Mouse (Mus musculus): ENCODE data around the gene Lrch1.

Gene Lrch1

GRCm38 (mm10) chr14:74922039-74922736 is 25.5 kb downstream of the Lrch1 start:
- DNase-seq (ENCODE audit: low read depth), result peak; percentile 63

- no peak for DNase-seq (ENCODE audit: low read depth)
Measured at GRCm38 (mm10) chr14:74921471-74921870, 26.2 kb downstream of the Lrch1 start.

- DNase-seq (ENCODE audit: low read depth), result no peak
Measured at GRCm38 (mm10) chr14:74919132-74919531, 28.5 kb downstream of the Lrch1 start.

GRCm38 (mm10) chr14:74918521-74919103 is 29.1 kb downstream of the Lrch1 start:
- peak; percentile 78 for DNase-seq (ENCODE audit: low read depth)

- no peak for DNase-seq (ENCODE audit: low read depth)
Measured at GRCm38 (mm10) chr14:74917504-74918124, 30.1 kb downstream of the Lrch1 start.

- DNase-seq (ENCODE audit: low read depth), result no peak
Measured at GRCm38 (mm10) chr14:74916691-74917090, 31.0 kb downstream of the Lrch1 start.

GRCm38 (mm10) chr14:74916075-74916474 is 31.6 kb downstream of the Lrch1 start:
- DNase-seq (ENCODE audit: low read depth), result no peak

- no peak for DNase-seq (ENCODE audit: low read depth)
Measured at GRCm38 (mm10) chr14:74915658-74916057, 32.0 kb downstream of the Lrch1 start.

GRCm38 (mm10) chr14:74915025-74915424 is 32.7 kb downstream of the Lrch1 start:
- no peak for DNase-seq (ENCODE audit: low read depth)

- DNase-seq (ENCODE audit: low read depth), result no peak
Measured at GRCm38 (mm10) chr14:74913381-74914230, 34.1 kb downstream of the Lrch1 start.

- DNase-seq (ENCODE audit: low read depth), result no peak
Measured at GRCm38 (mm10) chr14:74910363-74910762, 37.3 kb downstream of the Lrch1 start.

- DNase-seq (ENCODE audit: low read depth), result no peak
Measured at GRCm38 (mm10) chr14:74909021-74909420, 38.7 kb downstream of the Lrch1 start.

- DNase-seq (ENCODE audit: low read depth), result no peak
Measured at GRCm38 (mm10) chr14:74908250-74908649, 39.4 kb downstream of the Lrch1 start.

- no peak for DNase-seq (ENCODE audit: low read depth)
Measured at GRCm38 (mm10) chr14:74907706-74908105, 40.0 kb downstream of the Lrch1 start.

- no peak for DNase-seq (ENCODE audit: low read depth)
Measured at GRCm38 (mm10) chr14:74905990-74906389, 41.7 kb downstream of the Lrch1 start.

- DNase-seq (ENCODE audit: low read depth), result no peak
Measured at GRCm38 (mm10) chr14:74904442-74904841, 43.2 kb downstream of the Lrch1 start.

GRCm38 (mm10) chr14:74903047-74903446 is 44.6 kb downstream of the Lrch1 start:
- DNase-seq (ENCODE audit: low read depth), result no peak

GRCm38 (mm10) chr14:74900705-74901369 is 46.8 kb downstream of the Lrch1 start:
- no peak for DNase-seq (ENCODE audit: low read depth)

- DNase-seq (ENCODE audit: low read depth), result no peak
Measured at GRCm38 (mm10) chr14:74899953-74900704, 47.5 kb downstream of the Lrch1 start.

- DNase-seq (ENCODE audit: low read depth), result no peak
Measured at GRCm38 (mm10) chr14:74898939-74899338, 48.7 kb downstream of the Lrch1 start.

- no peak for DNase-seq (ENCODE audit: low read depth)
Measured at GRCm38 (mm10) chr14:74893693-74894092, 54.0 kb downstream of the Lrch1 start.
